Mouse (Mus musculus): ENCODE data around the gene Amigo3.

DNA sequence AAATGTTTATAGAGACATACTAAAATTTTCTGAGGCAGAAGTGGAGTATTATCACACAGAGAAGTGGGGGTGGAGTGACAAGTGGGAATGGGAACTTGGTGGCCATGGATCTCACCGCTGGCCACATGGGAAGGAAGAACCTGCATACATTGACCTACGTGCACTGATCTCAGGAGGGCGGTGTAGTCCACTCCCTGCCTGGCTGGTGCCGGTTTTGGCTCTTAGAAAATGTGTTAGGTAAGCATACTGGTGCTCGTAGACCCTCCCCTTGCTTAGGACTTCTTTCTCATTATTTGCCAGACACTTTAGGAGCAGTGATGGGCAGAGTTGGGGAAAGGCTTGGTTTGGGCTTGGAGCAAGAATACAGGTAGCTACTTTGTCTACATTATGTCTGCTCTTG lies 44.9 kb upstream of the Amigo3 start:
- no peak for TF ChIP-seq CTCF (IDR thresholded peaks at IDR 0.05; ENCODE audit: insufficient read depth, low read length)
- TF ChIP-seq POLR2A (IDR thresholded peaks at IDR 0.05; ENCODE audit: borderline replicate concordance, extremely low read depth, low read depth, low read length): no peak
